Mouse (Mus musculus): ENCODE results near the gene Espnl. TPM values are rescaled to one million over a fixed set of nuclear protein-coding genes. Genes with fewer than 3 reads are reported as not detected.

The Espnl gene
- total and polyA plus RNA-seq, 3 experiments: 7.0 to 11.2 (median 9.8) TPM

DNA sequence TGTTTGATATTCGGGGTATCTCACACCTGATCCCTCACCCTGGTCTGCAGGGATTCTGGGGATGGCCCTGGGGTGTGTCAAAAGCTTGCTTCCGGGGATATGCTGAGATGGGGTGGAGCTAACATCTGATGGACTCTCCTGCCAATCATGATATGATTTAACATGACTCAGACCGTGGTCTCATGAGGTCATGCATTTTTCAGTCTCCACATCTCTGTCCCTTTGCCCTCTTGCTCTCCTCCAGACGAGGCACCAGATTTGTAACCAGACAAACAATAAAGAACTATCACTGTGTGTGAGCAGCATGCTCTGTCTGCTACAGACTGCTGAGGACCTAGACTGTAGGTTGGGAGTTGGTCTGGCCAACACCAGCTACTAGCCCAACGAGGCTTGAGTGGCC, 40.2 kb downstream of the Espnl start:
- Histone ChIP-seq H3K79me2 (replicated peaks; ENCODE audit: control insufficient read depth, extremely low read depth, insufficient read depth, poor library complexity, severe bottlenecking) (no peaks in the 10 kb centered on the region), H3K27ac (ENCODE audit: insufficient read depth, low read depth) (no peak overlapping the region), H3K4me3 (replicated peaks in 1 of 3; ENCODE audit: low read depth in 2 of 3, low read length in 2 of 3, poor library complexity in 1 of 3) (no peak overlapping the region), H3K4me1 (ENCODE audit: control insufficient read depth in 1 of 2, insufficient read depth in 2 of 2) (peaks cover under 1 to 5% of the 10 kb centered on the region in 2 experiments; a peak in 2 of 4 replicates), H3K36me3 (replicated peaks in 1 of 2; ENCODE audit: control insufficient read depth in 1 of 2, insufficient read depth in 1 of 2, low read length in 1 of 2) (no peaks in the 10 kb centered on the region), H3K4me2 (ENCODE audit: insufficient read depth, low read depth, poor library complexity, severe bottlenecking) (no peak overlapping the region), H3K9me3 (replicated peaks; ENCODE audit: low read length) (peaks cover 13% of the 10 kb centered on the region), H3K27me3 (replicated peaks) (peaks cover 4% of the 10 kb centered on the region), H3K9ac (ENCODE audit: insufficient read depth, low read depth) (no peak overlapping the region)
- dilution Hi-C loops (cut with MboI; ENCODE audit: extremely low pct_ligation_motif_present, extremely low pct_unique_long_range_greater_than_20kb, low sequenced_read_pairs) (no loop called here), in situ Hi-C loops (cut with MboI; ENCODE audit: low pct_ligation_motif_present, low pct_unique_long_range_greater_than_20kb, low sequenced_read_pairs) (no loop called here)
- TF ChIP-seq RAD21 (IDR thresholded peaks at IDR 0.05; ENCODE audit: low read depth, low read length) (no peak), MAX (IDR thresholded peaks at IDR 0.05; ENCODE audit: low read length) (no peak), POLR2A (IDR thresholded peaks at IDR 0.05; ENCODE audit: low read depth, low read length) (no peak), JUN (IDR thresholded peaks at IDR 0.05; ENCODE audit: insufficient read depth, low read depth, low read length) (no peak), EP300 (IDR thresholded peaks at IDR 0.05; ENCODE audit: low read length) (no peak), MAFK (IDR thresholded peaks at IDR 0.05; ENCODE audit: insufficient replicate concordance, low read length) (no peak)
- DNase-seq (ENCODE audit: extremely low read depth): no peak

DNA sequence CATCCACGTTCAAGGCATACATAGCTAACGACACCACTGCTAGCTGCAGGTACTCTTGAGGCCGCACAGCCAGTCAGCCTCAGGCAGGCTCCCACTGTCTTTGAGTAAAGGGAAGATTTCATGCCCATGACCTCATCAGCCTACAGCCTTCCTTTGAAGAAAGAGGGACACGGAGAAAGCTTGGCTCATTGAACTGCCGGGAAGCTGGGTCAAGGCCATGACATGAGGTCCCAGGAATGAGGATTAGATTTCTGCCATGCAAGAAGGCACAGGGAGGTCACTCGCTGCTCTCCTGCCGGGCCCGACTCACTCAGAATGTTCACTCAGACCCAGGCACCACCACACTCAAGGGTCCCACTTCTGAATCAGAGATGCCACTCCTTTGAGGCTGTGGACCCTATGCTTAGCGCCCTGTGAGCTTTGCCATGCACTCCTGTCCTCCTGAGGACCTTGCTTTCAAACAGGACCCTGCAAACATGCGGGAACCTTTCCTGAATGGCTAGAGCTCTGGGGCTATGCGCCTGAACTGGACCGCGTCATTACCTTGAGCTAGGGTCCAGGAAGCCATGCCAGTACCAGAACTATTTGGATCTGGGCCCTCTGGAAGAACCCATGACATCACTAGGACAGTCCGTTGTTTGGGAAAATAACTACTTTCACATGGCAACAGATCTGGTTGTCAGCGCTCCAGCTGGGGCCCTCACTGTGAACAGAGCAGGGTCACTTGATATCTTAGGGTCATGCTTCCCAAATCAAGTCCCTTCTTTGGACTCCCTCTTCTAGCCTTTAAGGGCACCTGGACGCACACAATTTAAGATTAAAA, 43.2 kb downstream of the Espnl start:
- Histone ChIP-seq H3K4me1 (ENCODE audit: control insufficient read depth in 1 of 2, insufficient read depth in 2 of 2) (peaks cover 5 to 8% of the 10 kb centered on the region in 2 experiments; a peak in 3 of 4 replicates), H3K27me3 (replicated peaks) (no peaks in the 10 kb centered on the region)

DNA sequence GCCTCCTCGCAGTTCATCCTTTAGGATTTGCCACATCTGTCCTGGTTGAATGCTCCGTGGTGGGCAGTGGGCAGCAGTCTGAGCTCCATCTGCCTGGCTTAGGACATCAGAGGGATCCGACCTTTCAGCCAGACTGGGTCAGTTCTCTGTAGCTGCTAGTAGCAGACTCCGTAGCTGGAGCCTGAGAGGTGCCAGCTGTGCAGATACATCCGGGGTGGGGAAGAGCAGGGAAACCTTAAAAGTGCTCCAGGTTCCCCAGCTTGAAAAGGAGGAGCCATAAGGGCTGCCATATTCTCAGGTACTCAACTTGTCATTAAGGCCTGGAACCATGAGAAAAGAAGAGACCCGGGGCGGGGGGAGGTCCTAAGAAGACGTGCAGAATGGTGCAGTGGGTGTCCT, 43.9 kb downstream of the Espnl start:
- Histone ChIP-seq H3K4me2 (ENCODE audit: insufficient read depth, low read depth, poor library complexity, severe bottlenecking) (peak overlapping the region; percentile 53), H3K4me1 (ENCODE audit: control insufficient read depth in 1 of 2, insufficient read depth in 2 of 2) (peaks cover 5 to 8% of the 10 kb centered on the region in 2 experiments; a peak in 3 of 4 replicates), H3K27me3 (replicated peaks) (no peaks in the 10 kb centered on the region), H3K36me3 (replicated peaks in 1 of 2; ENCODE audit: control insufficient read depth in 1 of 2, insufficient read depth in 1 of 2, low read length in 1 of 2) (peaks cover 12 to 28% of the 10 kb centered on the region in 2 experiments), H3K79me2 (replicated peaks; ENCODE audit: control insufficient read depth, extremely low read depth, insufficient read depth, poor library complexity, severe bottlenecking) (no peaks in the 10 kb centered on the region), H3K9me3 (replicated peaks; ENCODE audit: low read length) (peaks cover 13% of the 10 kb centered on the region), H3K4me3 (replicated peaks in 1 of 3; ENCODE audit: low read depth in 2 of 3, low read length in 2 of 3, poor library complexity in 1 of 3) (no peak overlapping the region), H3K27ac (ENCODE audit: insufficient read depth, low read depth) (no peak overlapping the region), H3K9ac (ENCODE audit: insufficient read depth, low read depth) (peak overlapping the region; percentile 4; the same call in 1 of the 2 replicates)
- in situ Hi-C loops (cut with MboI; ENCODE audit: low pct_ligation_motif_present, low pct_unique_long_range_greater_than_20kb, low sequenced_read_pairs) (no loop called here), dilution Hi-C loops (cut with MboI; ENCODE audit: extremely low pct_ligation_motif_present, extremely low pct_unique_long_range_greater_than_20kb, low sequenced_read_pairs) (no loop called here)
- TF ChIP-seq CHD1 (IDR thresholded peaks at IDR 0.05; ENCODE audit: low read depth, low read length): no peak
- TF ChIP-seq ZKSCAN1 (IDR thresholded peaks at IDR 0.05; ENCODE audit: borderline replicate concordance, low read depth, low read length): no peak
- TF ChIP-seq PAX5 (IDR thresholded peaks at IDR 0.05; ENCODE audit: low read length): no peak
- no peak for TF ChIP-seq EP300 (IDR thresholded peaks at IDR 0.05; ENCODE audit: low read length)
- no peak for TF ChIP-seq USF1 (IDR thresholded peaks at IDR 0.05; ENCODE audit: low read depth, low read length)
- no peak for TF ChIP-seq TBP (conservative IDR thresholded peaks at IDR 0.05; ENCODE audit: low read depth, low read length)
- TF ChIP-seq E2F4 (IDR thresholded peaks at IDR 0.05; ENCODE audit: insufficient replicate concordance, low read depth, low read length): no peak
- no peak for TF ChIP-seq GABPA (IDR thresholded peaks at IDR 0.05; ENCODE audit: insufficient replicate concordance, low read depth, low read length)
- DNase-seq (ENCODE audit: extremely low read depth): no peak

More for the DNA sequence above, 43.2 kb downstream of the Espnl start:
- Histone ChIP-seq H3K9ac (ENCODE audit: insufficient read depth, low read depth) (no peak overlapping the region), H3K36me3 (replicated peaks in 1 of 2; ENCODE audit: control insufficient read depth in 1 of 2, insufficient read depth in 1 of 2, low read length in 1 of 2) (peaks cover 4 to 20% of the 10 kb centered on the region in 2 experiments), H3K4me2 (ENCODE audit: insufficient read depth, low read depth, poor library complexity, severe bottlenecking) (no peak overlapping the region), H3K9me3 (replicated peaks; ENCODE audit: low read length) (peaks cover 13% of the 10 kb centered on the region), H3K4me3 (replicated peaks in 1 of 3; ENCODE audit: low read depth in 2 of 3, low read length in 2 of 3, poor library complexity in 1 of 3) (no peak overlapping the region), H3K79me2 (replicated peaks; ENCODE audit: control insufficient read depth, extremely low read depth, insufficient read depth, poor library complexity, severe bottlenecking) (no peaks in the 10 kb centered on the region), H3K27ac (ENCODE audit: insufficient read depth, low read depth) (no peak overlapping the region)
- in situ Hi-C loops (cut with MboI; ENCODE audit: low pct_ligation_motif_present, low pct_unique_long_range_greater_than_20kb, low sequenced_read_pairs) (no loop called here), dilution Hi-C loops (cut with MboI; ENCODE audit: extremely low pct_ligation_motif_present, extremely low pct_unique_long_range_greater_than_20kb, low sequenced_read_pairs) (no loop called here)
- TF ChIP-seq RCOR1 (conservative IDR thresholded peaks at IDR 0.05; ENCODE audit: low read depth, low read length) (no peak), NELFE (IDR thresholded peaks at IDR 0.05; ENCODE audit: low read depth, low read length) (no peak), SIN3A (IDR thresholded peaks at IDR 0.05; ENCODE audit: low read length) (no peak), SMC3 (IDR thresholded peaks at IDR 0.05; ENCODE audit: low read depth, low read length) (no peak), MAZ (IDR thresholded peaks at IDR 0.05; ENCODE audit: low read depth, low read length) (no peak), E2F4 (IDR thresholded peaks at IDR 0.05; ENCODE audit: insufficient replicate concordance, low read depth, low read length) (no peak), PAX5 (IDR thresholded peaks at IDR 0.05; ENCODE audit: low read length) (no peak), ZC3H11A (IDR thresholded peaks at IDR 0.05; ENCODE audit: low read depth, low read length) (no peak), JUND (conservative IDR thresholded peaks at IDR 0.05; ENCODE audit: low read depth, low read length) (no peak), HCFC1 (IDR thresholded peaks at IDR 0.05; ENCODE audit: low read depth, low read length) (no peak), TBP (conservative IDR thresholded peaks at IDR 0.05; ENCODE audit: low read depth, low read length) (no peak), MYC (IDR thresholded peaks at IDR 0.05; ENCODE audit: low read depth, low read length) (no peak)
- DNase-seq (ENCODE audit: extremely low read depth): no peak

Data from CH12.LX (cell line).